Mouse (Mus musculus) embryonic facial prominence, embryonic 13.5 days (tissue): ENCODE results near the gene 1810043G02Rik. TPM values are rescaled to one million over a fixed set of nuclear protein-coding genes. Genes with fewer than 3 reads are reported as not detected.
"Not testable (repeated sequence)": the region's sequence is repeated elsewhere in the genome, so short reads cannot be mapped to it uniquely, and the experiment has no call there.

ENCODE experiments used
- ATAC-seq: fragments of 200-750 bp; cut with Nextera tagmentation; 2 replicates; pipeline ENCODE4 v1.8.0; 2017; ENCODE audit warnings: low read depth; ENCODE audit not compliant: insufficient number of reproducible peaks, insufficient read depth, low FRiP score, low TSS enrichment
- H3K27ac ChIP-seq: fragments of 300-500 bp; sonication (generic); 2 replicates; pipeline ENCODE4 v1.5.1; 2015; ENCODE audit warnings: moderate library complexity, mild to moderate bottlenecking, inconsistent platforms
- H3K27me3 ChIP-seq: fragments of 300-500 bp; sonication (generic); 2 replicates; pipeline ENCODE4 v1.6.1; 2015; ENCODE audit warnings: mild to moderate bottlenecking, inconsistent platforms
- H3K36me3 ChIP-seq: fragments of 300-500 bp; sonication (generic); 2 replicates; pipeline ENCODE4 v1.6.1; 2015; ENCODE audit warnings: mild to moderate bottlenecking, inconsistent platforms
- H3K4me1 ChIP-seq: fragments of 300-500 bp; sonication (generic); 2 replicates; pipeline ENCODE4 v1.6.1; 2015; ENCODE audit warnings: inconsistent platforms
- H3K4me2 ChIP-seq: fragments of 300-500 bp; sonication (generic); 2 replicates; pipeline ENCODE4 v1.6.1; 2015; ENCODE audit warnings: moderate library complexity, mild to moderate bottlenecking, inconsistent platforms
- H3K4me3 ChIP-seq: fragments of 300-500 bp; sonication (generic); 2 replicates; pipeline ENCODE4 v1.5.1; 2015; ENCODE audit warnings: mild to moderate bottlenecking, inconsistent platforms
- H3K9ac ChIP-seq: fragments of 300-500 bp; sonication (generic); 2 replicates; pipeline ENCODE4 v1.6.1; 2015; ENCODE audit warnings: mild to moderate bottlenecking, inconsistent platforms
- H3K9me3 ChIP-seq: fragments of 300-500 bp; sonication (generic); 2 replicates; pipeline ENCODE4 v1.6.1; 2016; ENCODE audit warnings: inconsistent platforms
- WGBS: fragments of 180-500 bp; shearing (Covaris S2); methylation state at CpG from one replicate; pipeline ENCODE4 v1.1.7; 2015; ENCODE audit warnings: mixed read lengths; 5-methylcytosine and 5-hydroxymethylcytosine counted together
- polyA plus RNA-seq: library from polyadenylated mRNA; unstranded; fragments of >200 nt; fragmentation: Nextera tagmentation; extraction: Ambion mirVana; gene quantifications from 2 replicates; pipeline ENCODE4 v1.2.1, GENCODE M21; 2015

The 1810043G02Rik gene
- polyA plus RNA-seq: 28.6 and 31.7 TPM in 2 replicates

DNA sequence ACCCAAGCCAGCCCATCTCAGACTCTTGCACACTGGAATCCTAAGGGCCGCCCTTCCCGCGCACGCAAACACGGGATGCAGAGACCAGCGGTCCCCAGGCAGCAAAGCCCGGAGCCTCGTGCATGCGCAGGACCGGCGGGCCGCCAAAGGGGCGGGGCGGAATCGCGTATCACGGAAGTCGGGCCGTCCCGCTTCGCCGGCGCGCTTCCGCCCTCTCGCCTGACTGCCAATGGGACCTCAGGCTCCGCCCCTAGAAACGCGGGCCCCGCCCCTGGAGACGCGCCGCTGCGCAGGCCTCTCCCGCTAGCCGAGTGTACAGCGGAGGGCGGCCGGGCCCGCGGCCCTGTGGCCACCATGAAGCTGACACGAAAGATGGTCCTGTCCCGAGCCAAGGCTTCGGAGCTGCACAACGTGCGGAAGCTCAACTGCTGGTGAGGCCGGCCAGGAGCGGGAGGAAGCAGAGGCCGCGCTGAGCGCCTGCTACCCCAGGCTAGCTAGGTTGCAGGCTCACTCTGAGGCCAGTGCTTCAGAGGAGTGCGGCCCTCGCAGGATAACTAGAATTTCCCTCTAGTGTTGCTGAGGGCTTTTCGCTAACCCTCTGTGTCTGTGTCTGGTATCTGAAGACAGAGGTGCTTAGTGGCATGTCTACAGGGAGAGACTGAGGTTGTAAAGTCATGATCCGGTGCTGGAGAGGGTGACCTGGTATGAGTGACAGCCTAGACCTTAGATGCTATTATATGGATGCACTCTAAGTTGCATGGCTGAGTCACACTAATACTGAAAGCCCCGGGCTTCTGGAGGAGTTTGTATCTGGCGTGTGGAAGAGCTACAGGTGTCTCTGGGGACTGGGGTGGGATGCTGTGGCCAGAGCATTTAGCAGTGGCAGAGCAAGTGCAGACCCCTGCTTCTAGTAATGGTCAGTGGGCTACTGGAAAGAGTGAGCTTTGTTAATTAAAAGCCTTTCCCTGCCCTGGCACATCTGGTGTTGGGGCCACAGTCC is at the start of gene 1810043G02Rik:
1810043G02Rik (plus strand) TSS at position 174 of the 1,000 bp plus-strand sequence.
- H3K27ac ChIP-seq: no peak within 1 kb of the TSS; the same call in 1 of the 2 replicates
- peak within 1 kb of the TSS; percentile 82 for H3K9ac ChIP-seq
- ATAC-seq: peak; percentile 92
- peak within 1 kb of the TSS; percentile 62 for H3K4me3 ChIP-seq
- H3K4me1 ChIP-seq: peaks cover 16% of the 10 kb centered on the region
- H3K27me3 ChIP-seq: no peaks in the 10 kb centered on the region
- WGBS: under 1% methylated on average over 57 of the region's 57 CpGs
- no peaks in the 10 kb centered on the region for H3K9me3 ChIP-seq
- H3K36me3 ChIP-seq: peaks cover 20% of the 10 kb centered on the region
- H3K4me2 ChIP-seq: peak within 1 kb of the TSS; percentile 76

DNA sequence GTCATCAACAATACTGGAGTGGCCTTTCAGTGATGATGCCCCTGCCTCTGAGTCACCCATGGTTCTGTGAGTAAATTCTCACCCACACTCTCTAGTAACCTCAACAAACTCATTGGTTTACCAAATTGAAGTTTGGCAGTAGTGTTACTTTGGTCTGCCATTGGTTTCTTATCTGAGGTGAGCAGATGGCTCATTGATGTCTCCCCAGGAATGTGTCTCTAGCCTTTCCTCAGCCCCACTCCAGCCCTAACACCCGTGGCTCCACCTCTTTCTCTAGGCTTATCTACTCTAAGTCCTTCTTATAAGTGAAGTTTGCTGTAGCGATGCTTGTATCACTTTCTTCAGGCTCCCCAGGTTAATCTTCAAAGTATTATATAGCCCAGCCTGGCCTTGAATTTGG is 38.6 kb upstream of the 1810043G02Rik start:
- 69% methylated on average over 2 of the region's 2 CpGs for WGBS
- Histone ChIP-seq H3K4me3 (no peak overlapping the region), H3K4me2 (no peak overlapping the region), H3K9me3 (no peaks in the 10 kb centered on the region), H3K9ac (no peak overlapping the region), H3K27me3 (no peaks in the 10 kb centered on the region), H3K4me1 (no peaks in the 10 kb centered on the region), H3K27ac (no peak overlapping the region), H3K36me3 (no peaks in the 10 kb centered on the region)
- no peak for ATAC-seq

DNA sequence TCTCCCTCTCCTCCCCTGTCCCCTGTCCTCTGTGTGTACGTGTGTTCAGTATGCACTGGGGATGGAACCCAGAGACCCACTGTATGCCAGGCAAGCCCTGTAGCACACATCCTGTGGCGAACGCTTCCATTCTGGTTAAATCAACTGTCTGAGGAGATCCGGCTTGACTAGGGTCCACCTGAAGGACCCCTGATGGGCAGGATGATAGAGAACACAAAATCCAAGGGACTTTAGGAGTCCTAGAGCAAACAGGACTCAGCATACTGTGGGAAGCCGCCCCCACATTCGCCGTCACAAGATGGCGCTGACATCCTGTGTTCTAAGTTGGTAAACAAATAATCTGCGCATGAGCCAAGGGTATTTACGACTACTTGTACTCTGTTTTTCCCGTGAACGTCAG is 27.9 kb upstream of the 1810043G02Rik start:
- WGBS: 89% methylated on average over 10 of the region's 12 CpGs
- not testable (repeated sequence) for H3K4me1 ChIP-seq, H3K27me3 ChIP-seq, H3K9me3 ChIP-seq, H3K4me3 ChIP-seq, H3K27ac ChIP-seq, H3K9ac ChIP-seq, ATAC-seq, H3K4me2 ChIP-seq, H3K36me3 ChIP-seq

DNA sequence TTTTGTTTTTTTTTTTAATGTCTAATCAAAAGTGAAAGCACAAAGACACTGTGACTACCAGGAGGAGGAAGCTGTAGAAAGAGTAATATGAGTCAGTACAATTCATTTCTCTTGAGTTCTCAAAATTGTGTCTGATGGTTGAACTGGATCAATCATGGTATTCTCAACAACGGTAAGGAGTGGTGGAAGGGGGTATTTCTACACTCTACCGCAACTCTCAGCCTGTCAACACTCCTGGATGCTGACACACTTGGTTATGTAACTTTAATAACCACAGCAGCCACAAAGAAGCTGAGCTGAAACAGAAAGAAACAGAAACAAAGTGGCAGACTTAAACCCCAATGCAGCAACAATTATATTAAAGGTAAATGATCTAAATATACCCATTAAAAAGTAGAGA is 15.6 kb upstream of the 1810043G02Rik start:
- no peak for ATAC-seq
- WGBS: 80% methylated on average over 2 of the region's 2 CpGs
- no peak overlapping the region for H3K4me3 ChIP-seq

DNA sequence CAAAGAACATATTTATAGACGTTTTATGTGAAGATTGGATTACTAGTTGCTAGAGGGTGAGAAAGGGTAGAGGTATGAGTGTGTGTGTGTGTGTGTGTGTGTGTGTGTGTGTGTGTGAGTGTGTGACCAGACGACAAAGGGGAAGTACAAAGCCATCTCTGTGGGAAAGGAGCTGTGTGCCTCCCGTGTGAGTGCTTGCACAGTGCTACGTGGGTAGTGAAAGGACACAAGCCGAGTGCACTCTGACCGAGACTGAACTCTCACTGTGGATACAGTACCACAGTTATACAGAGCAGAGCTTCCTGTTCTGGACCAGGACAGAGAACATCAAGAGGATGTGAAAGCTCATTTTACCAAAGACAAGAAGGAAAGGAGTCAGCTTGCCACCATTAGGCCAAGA is 14.4 kb upstream of the 1810043G02Rik start:
- no peak overlapping the region for H3K27ac ChIP-seq
- WGBS: 75% methylated on average over 6 of the region's 6 CpGs

More for the DNA sequence above, 15.6 kb upstream of the 1810043G02Rik start:
- no peaks in the 10 kb centered on the region for H3K4me1 ChIP-seq
- H3K36me3 ChIP-seq: no peaks in the 10 kb centered on the region
- no peak overlapping the region for H3K4me2 ChIP-seq
- peaks cover 2% of the 10 kb centered on the region for H3K27me3 ChIP-seq
- no peaks in the 10 kb centered on the region for H3K9me3 ChIP-seq
- H3K27ac ChIP-seq: no peak overlapping the region
- H3K9ac ChIP-seq: no peak overlapping the region

DNA sequence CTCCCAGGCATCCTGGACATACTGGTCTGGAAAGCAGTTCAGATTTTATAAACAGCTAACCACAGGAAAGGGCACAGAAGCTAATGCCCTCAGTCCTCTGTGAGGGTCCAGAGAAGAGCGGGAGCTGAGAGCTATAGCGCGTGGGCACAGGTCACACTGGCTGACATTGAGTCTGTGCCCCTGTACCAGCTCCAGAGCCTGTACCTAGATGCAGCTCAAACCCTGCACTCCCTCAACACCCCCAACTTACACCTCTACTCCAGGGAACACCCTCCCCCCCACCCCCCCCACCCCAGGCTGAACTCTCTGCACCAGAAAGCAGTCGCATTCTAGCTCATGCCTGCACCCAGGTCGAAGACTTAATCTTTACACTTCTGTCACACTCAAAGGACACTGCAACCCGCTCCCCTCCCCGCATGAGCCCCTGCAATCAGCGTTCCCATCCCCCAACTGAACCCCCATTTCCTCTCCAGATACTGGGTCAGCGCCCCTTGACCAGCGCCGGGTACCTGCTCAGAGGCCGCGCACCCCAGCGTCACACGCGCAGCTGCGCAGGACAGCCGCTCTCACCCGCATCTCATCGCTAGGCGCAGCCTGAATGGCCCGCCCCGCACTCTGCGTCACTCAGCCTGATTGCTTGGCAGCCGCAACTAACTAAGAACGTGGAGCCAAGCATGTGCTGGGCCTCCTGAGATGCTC is 8.9 kb upstream of the 1810043G02Rik start:
- peak overlapping the region; percentile 70 for H3K4me2 ChIP-seq
- H3K9me3 ChIP-seq: no peaks in the 10 kb centered on the region
- 6% methylated on average over 26 of the region's 26 CpGs for WGBS
- no peak overlapping the region for H3K27ac ChIP-seq
- 0 out of 2 replicates have a peak, but pooled peaks cover 11% of the 10 kb centered on the region for H3K4me1 ChIP-seq
- peaks cover 31% of the 10 kb centered on the region for H3K27me3 ChIP-seq
- no peaks in the 10 kb centered on the region for H3K36me3 ChIP-seq
- peak overlapping the region; percentile 57 for H3K9ac ChIP-seq
- peak overlapping the region; percentile 37 for H3K4me3 ChIP-seq
- ATAC-seq: peak; percentile 63; the same call in 1 of the 2 replicates

More for the DNA sequence above, 14.4 kb upstream of the 1810043G02Rik start:
- ATAC-seq: no peak
- Histone ChIP-seq H3K36me3 (no peaks in the 10 kb centered on the region), H3K9me3 (no peaks in the 10 kb centered on the region), H3K27me3 (peaks cover 14% of the 10 kb centered on the region), H3K4me1 (0 out of 2 replicates have a peak, but pooled peaks cover under 1% of the 10 kb centered on the region), H3K4me3 (no peak overlapping the region), H3K4me2 (no peak overlapping the region), H3K9ac (no peak overlapping the region)

DNA sequence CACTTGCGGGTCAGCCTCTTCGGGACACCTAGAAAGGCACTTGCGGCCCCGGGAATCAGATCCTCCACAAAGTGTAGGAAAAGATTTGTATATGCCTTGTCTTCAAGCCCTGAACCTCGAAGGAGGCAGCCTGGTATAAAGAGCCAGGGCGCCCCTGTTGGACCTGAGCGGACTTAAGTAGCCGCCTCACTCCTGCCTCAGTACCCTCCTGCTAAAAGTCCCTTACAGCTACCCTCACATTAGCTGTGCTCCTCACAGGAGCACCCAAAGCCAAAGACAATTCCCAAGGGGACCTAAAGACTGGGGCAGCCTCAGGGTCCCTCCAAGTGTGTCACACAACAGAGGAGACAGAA is 8.4 kb upstream of the 1810043G02Rik start:
- Histone ChIP-seq H3K9ac (peak overlapping the region; percentile 57), H3K27me3 (peaks cover 31% of the 10 kb centered on the region), H3K4me2 (peak overlapping the region; percentile 70), H3K4me1 (0 out of 2 replicates have a peak, but pooled peaks cover 11% of the 10 kb centered on the region), H3K4me3 (peak overlapping the region; percentile 37), H3K9me3 (no peaks in the 10 kb centered on the region), H3K27ac (no peak overlapping the region), H3K36me3 (no peaks in the 10 kb centered on the region)
- ATAC-seq: no peak
- 13% methylated on average over 8 of the region's 8 CpGs for WGBS

DNA sequence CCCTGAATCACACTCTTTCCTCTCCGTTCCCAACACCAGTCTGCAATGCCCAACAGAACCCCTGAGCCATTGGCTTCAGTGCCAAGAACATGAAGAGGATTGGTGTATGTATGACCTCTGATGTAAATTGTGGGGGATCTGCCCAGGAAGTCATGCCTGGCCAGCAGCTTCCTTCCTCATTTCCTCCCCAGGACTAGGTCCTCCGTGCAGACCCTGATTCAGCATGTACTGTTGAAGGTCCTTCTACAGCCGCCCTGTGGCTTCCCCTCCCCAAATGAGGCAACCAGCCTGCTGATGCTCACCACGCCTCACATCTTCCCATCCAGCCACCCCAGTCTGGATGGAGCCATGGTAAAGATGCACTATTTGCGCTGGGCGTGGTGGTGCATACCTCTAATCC is 7.8 kb upstream of the 1810043G02Rik start, which contains the start of gene Trpm2:
Trpm2 (minus strand) TSS at position 83 of the 400 bp plus-strand sequence.
- peaks cover 31% of the 10 kb centered on the region for H3K27me3 ChIP-seq
- no peak for ATAC-seq
- WGBS: 87% methylated on average over 6 of the region's 6 CpGs
- peak within 1 kb of the TSS; percentile 37 for H3K4me3 ChIP-seq
- H3K4me1 ChIP-seq: 0 out of 2 replicates have a peak, but pooled peaks cover 11% of the 10 kb centered on the region
- peak within 1 kb of the TSS; percentile 70 for H3K4me2 ChIP-seq
- H3K36me3 ChIP-seq: no peaks in the 10 kb centered on the region
- H3K27ac ChIP-seq: no peak within 1 kb of the TSS
- no peaks in the 10 kb centered on the region for H3K9me3 ChIP-seq
- peak within 1 kb of the TSS; percentile 57 for H3K9ac ChIP-seq

DNA sequence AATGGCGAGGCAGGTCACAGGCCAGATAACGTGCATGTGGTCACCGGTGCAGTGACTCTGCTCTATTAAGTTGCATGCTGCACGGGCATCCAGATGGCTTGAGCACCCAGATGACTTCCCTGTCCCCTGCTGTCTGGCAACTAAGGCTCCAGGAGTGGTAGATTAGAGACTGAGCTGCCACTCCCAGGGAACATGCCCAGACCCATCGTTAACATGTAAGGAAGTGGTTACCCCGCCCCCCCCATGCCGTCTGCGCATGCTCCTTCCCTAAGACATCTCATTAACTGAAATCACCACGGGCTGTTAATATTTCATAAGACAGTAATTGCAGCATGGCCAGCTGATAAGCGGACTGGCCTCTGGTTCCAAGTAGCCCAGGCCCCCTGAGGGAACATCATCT is 7.1 kb upstream of the 1810043G02Rik start:
- no peak for ATAC-seq
- Histone ChIP-seq H3K4me2 (no peak overlapping the region), H3K27me3 (peaks cover 31% of the 10 kb centered on the region), H3K9ac (no peak overlapping the region), H3K9me3 (no peaks in the 10 kb centered on the region), H3K36me3 (no peaks in the 10 kb centered on the region), H3K4me3 (no peak overlapping the region), H3K27ac (no peak overlapping the region), H3K4me1 (0 out of 2 replicates have a peak, but pooled peaks cover 11% of the 10 kb centered on the region)
- 84% methylated on average over 10 of the region's 10 CpGs for WGBS

DNA sequence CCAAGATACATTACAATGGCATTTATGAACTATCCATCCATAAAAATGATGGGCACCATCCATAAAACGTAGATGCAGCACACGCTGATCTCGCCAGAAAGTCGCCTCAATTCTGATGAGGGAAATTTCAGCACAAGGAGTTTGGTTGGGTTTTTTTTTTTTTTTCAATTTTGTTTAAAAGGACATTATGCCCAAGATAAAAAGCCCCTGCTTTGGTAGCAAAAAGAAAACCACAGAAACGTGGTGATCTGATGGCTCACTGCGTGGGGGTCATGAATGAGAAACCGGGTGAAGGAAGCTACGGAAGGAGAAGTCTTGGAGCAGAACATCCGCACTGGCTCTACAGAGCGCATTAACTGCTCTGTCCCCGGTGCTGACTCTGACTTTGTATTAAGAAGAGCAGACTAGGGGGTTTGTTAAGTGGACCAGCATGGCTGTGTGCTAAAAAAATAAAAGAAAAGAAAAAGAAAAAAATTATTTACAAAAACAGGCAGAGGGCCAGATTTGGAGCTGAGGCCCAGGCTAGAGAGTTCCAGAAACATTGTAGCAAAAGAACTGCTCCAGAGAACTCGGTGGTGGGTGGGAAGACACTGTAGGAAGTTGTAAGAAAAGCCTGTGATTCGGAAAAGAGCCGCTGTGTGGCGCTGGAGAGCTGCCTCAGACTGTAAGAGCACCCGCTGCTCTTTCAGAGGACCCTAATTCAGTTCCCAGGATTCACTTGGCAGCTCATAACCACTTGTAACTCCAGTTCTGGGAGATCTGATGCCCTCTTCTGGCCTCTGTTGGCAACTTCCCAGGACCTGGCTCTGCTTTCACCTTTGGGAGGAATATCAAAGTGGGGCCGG is 6.4 kb upstream of the 1810043G02Rik start:
- H3K4me2 ChIP-seq: no peak overlapping the region
- no peaks in the 10 kb centered on the region for H3K9me3 ChIP-seq
- H3K27me3 ChIP-seq: peaks cover 31% of the 10 kb centered on the region
- 62% methylated on average over 17 of the region's 17 CpGs for WGBS
- no peaks in the 10 kb centered on the region for H3K36me3 ChIP-seq
- no peak for ATAC-seq
- no peak overlapping the region for H3K4me3 ChIP-seq
- H3K27ac ChIP-seq: no peak overlapping the region
- H3K9ac ChIP-seq: no peak overlapping the region
- H3K4me1 ChIP-seq: peaks cover 16% of the 10 kb centered on the region

DNA sequence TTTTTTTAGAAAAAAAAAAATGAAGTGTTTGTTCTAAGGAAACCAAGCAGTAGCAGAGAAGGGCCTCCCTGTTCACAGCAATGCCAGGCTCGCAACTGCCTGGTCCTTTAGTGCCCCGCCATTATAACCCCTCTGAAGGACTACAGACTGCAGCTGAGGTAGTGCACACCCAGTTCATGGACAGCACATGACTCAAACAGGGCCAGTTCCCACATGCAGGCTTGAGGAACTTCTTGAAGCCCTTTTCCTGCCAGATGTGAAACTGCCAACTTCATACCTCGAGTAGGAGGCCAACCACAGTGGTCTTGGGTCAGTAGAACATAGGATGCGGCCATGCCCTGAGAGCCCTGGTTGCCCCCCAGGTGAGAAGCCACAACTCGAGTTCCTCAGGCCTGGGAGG is 4.0 kb upstream of the 1810043G02Rik start:
- H3K9me3 ChIP-seq: no peaks in the 10 kb centered on the region
- no peak overlapping the region for H3K4me2 ChIP-seq
- peaks cover 13% of the 10 kb centered on the region for H3K27me3 ChIP-seq
- no peak overlapping the region for H3K4me3 ChIP-seq
- ATAC-seq: no peak
- H3K36me3 ChIP-seq: no peaks in the 10 kb centered on the region
- no peak overlapping the region for H3K9ac ChIP-seq
- WGBS: 67% methylated on average over 5 of the region's 5 CpGs
- peaks cover 21% of the 10 kb centered on the region for H3K4me1 ChIP-seq
- H3K27ac ChIP-seq: no peak overlapping the region
